Mouse (Mus musculus) mouse embryonic stem cell (cell line): Measurements from ENCODE around the gene Sppl2c.
"Not testable (repeated sequence)": the region's sequence is repeated elsewhere in the genome, so short reads cannot be mapped to it uniquely, and the experiment has no call there.

Source experiments
- in situ Hi-C, 2 experiments: fragments of 300-500 bp; cut with MboI; formaldehyde crosslinking; loops; 1 replicate in 1 of 2; 3 replicates in 1 of 2; pipeline ENCODE4 v1.14.3; 2019 to 2020; ENCODE audit warnings: low sequenced_read_pairs in 2 of 2, low pct_unique_long_range_greater_than_20kb in 1 of 2, mixed read lengths in 1 of 2; ENCODE audit not compliant: unreplicated experiment in 1 of 2

Sppl2c gene

GRCm38 (mm10) chr11:104186837-104187150 is 667 bp downstream of the Sppl2c start:
- in situ Hi-C loops = loop anchor here in 1 of 2 experiments (5.0 kb wide), 1 partner anchor 194 kb away; no protein-coding TSS in a partner anchor

DNA sequence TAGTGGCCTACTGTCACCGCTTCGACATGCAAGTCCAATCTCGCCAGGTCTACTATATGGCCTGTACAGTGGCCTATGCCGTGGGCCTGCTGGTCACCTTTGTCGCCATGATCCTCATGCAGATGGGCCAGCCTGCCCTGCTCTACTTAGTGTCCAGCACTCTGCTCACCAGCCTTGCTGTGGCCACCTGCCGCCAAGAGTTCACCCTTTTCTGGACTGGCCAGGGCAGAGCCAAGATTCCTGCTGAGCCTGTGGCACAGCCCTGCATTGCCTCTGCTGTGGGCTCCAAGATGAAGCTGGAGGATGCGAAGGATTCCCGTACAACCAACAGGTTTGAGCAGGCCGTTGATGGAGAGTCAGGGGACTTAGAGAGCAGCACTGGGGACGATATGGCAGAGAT is 1.6 kb downstream of the Sppl2c start:
- in situ Hi-C loops = loop anchor here in 1 of 2 experiments (5.0 kb wide), 1 partner anchor 195 kb away; no protein-coding TSS in a partner anchor

DNA sequence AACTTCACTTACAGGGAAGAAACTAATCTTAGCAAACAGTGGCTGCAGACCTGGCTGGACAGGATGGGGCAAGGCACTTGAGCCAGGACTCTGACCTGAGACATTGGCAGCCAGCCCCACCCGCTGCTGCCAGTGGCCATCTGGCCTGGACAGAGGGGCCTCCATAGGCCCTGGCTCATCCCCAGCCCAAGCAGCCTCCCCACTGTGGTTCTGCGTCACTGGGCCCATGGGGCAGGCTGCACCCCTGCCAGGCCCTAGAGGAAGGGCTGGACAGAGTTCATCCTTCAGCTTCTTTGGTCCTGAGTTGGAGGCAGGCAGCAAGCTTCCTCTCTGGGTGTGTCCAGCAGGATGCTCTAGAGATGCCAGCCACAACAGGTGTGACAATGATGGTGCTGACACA is 3.9 kb downstream of the Sppl2c start:
- in situ Hi-C loops = loop anchor here in 1 of 2 experiments (10.0 kb wide), 1 partner anchor 195 kb away; no protein-coding TSS in a partner anchor

GRCm38 (mm10) chr11:104195382-104195781 is 9.3 kb downstream of the Sppl2c start:
- in situ Hi-C loops = loop anchor here in 1 of 2 experiments (10.0 kb wide), 1 partner anchor 201 kb away; no protein-coding TSS in a partner anchor

GRCm38 (mm10) chr11:104195791-104196190 is 9.7 kb downstream of the Sppl2c start:
- in situ Hi-C loops = loop anchor here in 1 of 2 experiments (10.0 kb wide), 1 partner anchor 201 kb away; no protein-coding TSS in a partner anchor

- in situ Hi-C loops = loop anchor here in 1 of 2 experiments (10.0 kb wide), 1 partner anchor 203 kb away; no protein-coding TSS in a partner anchor
Measured at GRCm38 (mm10) chr11:104197861-104198260, 11.7 kb downstream of the Sppl2c start.

- in situ Hi-C loops = no loop called here
Measured at GRCm38 (mm10) chr11:104203271-104203670, 17.1 kb downstream of the Sppl2c start.

- in situ Hi-C loops = no loop called here
Measured at GRCm38 (mm10) chr11:104206573-104206972, 20.4 kb downstream of the Sppl2c start.

DNA sequence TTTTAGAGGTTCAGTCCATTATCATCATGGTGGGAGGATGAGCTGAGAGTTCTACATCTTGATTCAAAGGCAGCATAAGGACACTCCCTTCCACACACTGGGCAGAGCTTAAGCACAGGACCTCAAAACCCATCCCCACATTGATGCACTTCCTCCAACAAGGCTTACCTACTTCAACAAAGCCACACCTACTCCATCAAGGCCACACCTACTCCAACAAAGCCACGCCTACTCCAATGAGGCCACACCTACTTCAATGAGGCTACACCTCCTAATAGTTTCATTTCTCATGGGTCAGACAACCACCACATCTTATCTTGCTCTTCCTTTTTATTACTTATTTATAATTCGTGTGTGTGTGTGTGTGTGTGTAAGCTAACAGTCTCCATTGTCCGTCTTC is 22.9 kb downstream of the Sppl2c start:
- in situ Hi-C loops = no loop called here

DNA sequence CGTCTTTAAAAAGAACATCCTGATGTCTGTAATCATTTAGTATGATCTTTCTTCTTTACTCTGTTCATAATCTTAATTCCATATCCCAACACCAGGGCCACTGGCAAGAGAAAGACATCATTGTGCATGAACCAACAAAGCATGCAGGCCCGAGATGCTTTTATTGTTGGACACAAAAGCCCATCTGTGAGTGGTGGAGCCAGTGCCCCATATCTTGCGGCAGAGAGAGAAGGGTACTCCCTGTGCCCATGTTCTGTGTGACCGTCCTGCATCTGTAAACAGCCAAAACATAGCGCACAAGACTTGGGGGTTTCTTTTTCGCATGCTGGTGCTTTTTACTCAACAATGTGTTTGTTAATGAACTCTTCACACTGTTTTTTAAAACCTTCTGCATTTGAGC is 25.1 kb downstream of the Sppl2c start:
- in situ Hi-C loops = no loop called here

GRCm38 (mm10) chr11:104214128-104214527 is 28.0 kb downstream of the Sppl2c start:
- in situ Hi-C loops = not testable (repeated sequence)

DNA sequence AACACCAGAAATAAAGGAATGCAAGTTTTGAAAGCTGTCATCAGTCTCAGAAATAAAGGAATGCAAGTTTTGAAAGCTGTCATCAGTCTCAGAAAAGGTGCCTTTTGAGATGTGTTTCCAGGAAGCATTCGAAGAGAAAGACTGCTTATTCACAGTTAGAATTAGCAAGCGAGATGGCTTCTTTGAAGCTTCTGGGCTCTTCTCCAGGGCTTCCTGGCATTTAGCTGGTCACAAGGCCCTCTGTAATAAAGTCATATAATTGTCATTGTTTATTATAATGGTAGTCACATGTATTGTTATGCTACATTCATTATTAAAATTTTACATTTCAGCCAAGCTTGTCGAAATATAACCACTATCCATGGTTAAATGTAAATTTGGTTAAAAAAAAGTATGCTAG is 31.9 kb downstream of the Sppl2c start:
- in situ Hi-C loops = no loop called here

DNA sequence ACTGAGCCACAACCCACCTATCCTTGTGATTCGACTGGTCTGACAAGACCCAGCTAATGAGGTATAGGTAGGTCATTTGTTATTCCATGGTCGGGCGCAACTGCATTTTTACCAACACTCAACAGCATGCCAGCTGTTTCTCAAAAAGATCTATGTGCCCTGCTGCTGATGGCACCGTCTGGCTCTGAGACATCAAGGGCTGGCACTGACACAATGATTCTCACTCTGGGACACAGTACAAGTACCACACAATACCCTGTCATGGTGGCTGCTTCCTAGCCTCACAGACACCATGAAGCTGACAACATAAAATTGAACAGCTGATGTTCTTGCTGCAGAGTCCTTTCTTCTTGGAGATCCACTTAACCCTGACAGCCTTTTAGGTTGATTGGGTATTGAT is 34.2 kb downstream of the Sppl2c start:
- in situ Hi-C loops = no loop called here

- in situ Hi-C loops = no loop called here
Measured at GRCm38 (mm10) chr11:104221751-104222150, 35.6 kb downstream of the Sppl2c start.

DNA sequence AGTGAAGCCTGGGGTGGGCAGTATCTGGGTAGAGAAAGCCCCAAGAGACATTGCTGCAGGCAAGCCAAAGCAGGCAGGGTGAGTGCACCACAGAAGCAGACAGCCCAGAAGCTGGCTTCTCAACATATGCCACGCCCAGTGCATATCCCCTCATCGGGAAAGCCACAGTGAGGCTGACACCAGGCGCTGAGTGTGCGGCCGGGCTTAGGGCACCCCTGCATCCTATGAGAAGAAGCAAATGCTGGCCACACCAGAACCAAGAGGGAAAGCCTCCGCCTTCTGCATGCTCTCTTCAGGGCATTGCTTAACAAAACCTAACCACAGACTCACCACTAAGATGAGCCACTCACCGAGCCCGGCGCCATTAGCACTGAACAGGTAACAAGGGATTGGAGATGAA is 37.2 kb downstream of the Sppl2c start:
- in situ Hi-C loops = no loop called here

GRCm38 (mm10) chr11:104229391-104229790 is 43.3 kb downstream of the Sppl2c start:
- in situ Hi-C loops = no loop called here

DNA sequence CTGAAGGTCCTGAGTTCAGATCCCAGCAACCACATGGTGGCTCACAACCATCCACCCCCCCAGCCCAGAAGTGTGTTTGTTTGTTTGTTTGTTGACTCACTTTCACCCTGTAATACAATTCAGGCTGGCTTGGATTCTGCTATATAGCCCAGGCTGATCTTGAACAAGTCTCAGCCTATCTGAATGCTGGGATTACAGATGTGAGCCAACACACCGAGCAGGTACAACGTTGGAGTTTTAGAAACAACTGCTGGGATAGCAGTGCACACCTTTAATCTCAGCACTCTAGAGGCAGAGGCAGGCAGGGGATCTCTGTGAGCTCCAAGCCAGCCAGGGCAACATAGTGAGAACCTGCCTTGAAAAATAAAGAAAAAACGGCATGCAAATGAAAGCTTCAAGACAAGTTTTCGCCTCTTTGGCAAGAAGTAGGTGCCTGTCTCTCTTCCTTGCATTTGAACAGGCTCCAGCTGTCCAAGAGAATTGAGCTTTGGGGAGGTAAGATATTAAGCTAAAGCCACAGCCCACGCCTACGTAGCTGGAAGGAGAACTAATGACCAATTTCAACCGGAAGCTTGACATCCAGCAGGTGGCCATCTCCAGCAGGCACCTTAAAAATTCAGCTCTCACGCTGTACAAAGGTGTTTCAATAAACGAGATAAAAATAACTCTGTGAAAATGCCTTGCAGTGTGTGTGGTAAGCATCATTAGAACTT is 44.1 kb downstream of the Sppl2c start:
- in situ Hi-C loops = no loop called here

DNA sequence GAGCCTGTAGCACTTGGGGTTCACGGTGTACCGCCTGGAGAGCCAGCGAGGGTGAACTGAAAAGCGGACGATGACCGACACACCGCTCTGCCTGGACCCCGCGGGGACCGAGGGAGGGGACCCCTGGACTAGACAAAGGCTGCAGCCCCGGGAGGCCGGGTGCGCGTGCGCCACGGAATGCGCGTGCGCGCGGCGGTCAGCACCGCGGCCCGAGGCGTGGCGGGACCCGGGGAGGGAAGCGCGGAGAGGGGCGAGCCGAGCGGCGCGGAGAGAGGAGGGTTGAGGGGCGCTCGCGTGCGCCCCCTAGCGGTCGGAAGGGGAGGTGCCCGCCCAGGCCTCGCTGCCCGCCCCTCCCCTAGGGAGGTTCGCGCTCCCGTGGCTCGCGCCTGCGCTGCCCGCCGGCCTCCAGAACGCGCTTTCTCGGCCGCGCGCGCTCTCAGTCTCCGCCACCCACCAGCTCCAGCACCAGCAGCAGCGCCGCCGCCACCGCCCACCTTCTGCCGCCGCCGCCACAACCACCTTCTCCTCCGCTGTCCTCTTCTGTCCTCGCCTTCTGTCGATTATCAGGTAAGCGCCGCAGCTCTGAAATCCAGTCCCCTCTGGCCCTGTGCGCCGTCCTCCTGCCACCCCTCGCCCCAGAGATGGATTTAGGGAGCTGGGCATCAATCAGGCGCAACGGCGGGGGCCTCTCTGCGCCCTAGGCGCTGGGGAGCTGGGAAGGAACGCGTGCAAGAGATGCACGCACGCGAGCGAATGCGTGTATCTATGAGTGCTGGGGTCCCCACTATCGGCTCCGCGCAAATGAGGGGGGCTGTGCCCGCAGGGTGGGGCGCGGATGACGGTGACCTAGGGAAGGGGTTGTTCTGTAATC is 45.1 kb downstream of the Sppl2c start, which contains the start of gene Mapt:
Gene Mapt (plus strand): TSS at position 350 of the 871 bp plus-strand sequence.
- in situ Hi-C loops = no loop called here
